Mouse (Mus musculus): ENCODE data around the gene Bcl11a.
A peak's percentile ranks its signal among the peaks of the same experiment; 100 is the strongest.

Gene Bcl11a

DNA sequence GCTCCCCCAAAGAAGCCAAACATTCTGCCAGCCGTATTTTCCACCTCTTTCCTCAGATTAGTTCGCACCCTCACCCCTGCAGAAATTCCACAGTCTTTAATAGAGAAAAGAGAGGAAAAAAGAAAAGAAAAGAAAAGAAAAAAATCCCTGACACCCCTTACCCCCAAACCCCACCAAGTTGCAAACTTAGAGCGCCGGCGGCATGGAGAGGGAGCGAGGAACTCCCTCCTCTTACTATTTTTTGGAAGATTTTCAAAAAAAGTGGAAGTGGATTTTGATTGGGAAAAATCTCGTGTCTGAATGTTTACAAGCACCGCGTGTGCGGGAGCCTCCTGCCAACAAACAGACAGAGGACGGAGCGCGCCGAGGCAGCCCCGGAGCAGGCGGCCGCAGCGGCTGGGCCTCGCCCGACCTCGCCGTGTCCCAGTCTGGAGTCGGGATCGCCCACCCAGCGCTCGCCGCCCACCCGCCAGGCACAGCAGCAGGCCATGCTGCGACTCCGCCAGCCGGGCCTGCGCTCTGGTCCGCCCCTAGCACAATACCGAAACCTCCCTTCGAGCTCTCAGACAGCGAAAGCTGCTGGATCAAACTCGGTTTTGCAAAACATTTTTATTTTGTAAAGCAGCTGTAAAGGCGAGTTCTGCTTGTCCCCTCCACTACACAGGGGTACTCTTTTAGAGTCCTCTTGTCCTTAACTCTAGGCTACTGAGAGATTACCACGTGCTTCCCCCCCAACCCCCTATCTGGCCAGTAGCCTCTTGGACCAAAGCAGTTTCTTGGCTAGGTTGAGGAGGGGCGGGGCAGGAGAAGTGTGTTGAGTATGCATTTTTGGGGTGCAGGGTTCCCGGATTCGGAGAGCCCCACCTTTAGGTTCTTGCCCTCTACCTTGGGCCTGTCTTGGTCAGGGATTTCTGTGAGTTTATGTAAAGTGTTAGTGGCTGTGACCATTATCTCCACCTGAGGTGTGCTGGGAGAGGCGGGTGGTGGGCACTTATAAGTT lies 1.8 kb downstream of the Bcl11a start:
- DNase-seq (ENCODE audit: low spot score), result peak; percentile 63

DNA sequence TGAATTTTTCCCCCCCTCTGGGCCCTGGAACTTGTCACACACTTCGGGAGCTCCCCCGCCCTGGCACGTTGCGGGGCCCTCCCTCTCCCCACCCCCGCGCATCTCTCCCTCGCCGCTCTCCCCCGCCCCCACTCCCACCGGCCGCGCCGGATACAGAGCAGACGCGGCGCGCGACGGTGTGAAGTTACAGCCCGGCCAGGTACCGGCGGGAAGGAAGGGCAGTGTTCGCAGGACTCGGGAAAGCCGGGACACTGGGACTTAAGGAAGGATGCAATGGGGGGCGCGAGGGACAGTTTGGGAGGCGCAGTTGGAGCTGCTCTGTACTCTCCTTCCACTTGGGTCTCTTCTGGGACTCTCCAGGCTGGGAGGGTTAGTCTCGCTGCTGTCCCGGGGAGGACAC lies 2.7 kb downstream of the Bcl11a start:
- DNase-seq (ENCODE audit: low spot score), result peak; percentile 65

DNA sequence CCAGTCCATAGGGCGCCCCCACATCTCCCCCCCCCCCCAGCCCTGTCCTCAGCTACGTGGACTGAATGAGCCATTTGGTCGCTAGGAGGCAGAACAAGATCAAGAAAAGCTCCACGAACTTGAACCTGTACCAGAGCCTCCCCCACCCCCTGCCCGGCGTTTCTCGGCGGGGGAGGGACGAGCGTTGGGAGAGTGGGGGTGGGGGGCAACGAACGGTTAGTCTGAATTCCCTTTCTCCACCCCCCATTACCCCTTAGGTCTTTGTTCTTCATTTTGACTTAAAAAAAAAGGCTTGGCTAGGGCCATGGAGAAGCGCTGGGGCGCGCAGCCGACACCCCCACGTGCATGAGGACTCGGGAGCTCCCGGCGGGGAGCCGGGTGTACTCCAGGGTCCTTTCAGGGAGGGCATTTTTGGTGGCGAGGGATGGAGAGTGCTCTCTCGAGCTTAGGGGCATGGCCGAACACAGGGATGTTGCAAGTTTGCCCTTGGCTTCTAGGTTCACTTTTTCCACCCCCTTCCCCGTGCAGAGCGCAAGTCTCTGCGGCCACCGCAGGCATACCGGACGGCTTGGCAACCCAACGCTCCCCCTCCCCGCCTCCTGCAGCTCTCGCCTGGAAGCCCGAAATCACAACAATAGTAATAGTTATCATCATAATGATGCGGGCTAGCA lies 3.3 kb downstream of the Bcl11a start:
- peak; percentile 51 for DNase-seq (ENCODE audit: low spot score)

DNA sequence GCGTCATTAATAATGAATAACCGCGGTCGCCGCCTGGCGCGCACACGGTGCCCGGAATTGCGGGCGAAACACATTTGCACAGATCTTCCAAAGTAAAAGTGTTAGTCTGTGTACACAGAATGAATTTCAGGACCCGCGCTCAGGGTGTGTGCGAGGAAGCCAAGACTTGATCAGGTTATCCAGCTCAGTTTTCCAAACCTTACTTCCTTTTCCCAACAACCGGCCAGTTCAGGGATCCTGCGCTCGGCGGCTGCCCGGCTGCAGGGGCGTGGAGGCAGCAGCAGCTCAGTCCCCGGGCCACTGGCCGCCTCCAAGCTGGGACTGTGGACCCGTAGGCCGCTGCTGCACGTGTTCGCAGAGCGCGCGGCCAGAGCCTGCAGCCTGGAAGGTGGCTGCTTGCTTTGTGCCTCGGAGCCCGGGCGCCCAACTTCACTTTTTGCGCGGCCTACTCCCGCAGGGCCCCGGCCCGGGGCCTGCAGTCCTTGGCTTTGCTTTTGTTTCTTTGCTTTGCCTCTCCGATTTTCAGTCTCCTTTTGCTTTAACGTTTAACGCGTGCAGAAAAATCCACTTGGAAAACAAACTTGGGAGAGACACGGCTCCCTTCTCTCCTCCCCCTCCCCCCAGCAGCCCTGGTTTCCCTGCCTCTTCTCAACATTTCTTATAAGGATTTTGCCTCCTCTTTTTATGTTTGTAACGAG lies 4.0 kb downstream of the Bcl11a start:
- DNase-seq (ENCODE audit: low spot score), result no peak

DNA sequence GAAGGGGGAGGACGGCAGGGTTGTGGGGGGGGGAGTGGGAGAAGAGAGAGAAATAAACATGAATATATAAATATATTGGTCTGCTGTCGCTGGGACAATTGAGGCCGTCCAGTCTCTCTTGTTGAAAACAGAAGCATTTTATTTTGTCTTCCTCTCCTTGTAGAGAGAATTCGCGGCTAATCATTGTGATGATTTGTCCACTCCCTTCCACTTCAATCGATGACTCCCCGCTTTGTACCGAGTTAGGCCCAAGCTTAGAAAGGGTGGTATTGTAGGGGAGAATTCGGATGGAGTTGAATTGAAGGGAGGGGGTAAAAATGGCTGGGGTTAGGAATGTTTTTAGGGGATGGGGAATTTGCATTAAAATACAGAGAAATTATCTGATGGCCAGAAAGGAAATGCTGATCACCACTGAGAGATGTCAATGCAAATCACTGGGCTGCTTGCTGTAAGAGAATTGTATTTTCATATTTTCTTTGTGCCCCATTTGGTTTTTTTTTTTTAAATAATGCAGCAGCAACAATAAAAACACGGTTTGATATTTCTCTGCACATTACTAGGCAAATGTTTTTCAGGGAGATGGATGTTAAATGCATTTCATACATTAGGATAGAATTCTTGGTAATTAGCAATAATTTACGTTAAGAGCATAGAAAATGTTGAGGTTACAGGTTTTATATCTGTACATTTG lies 4.7 kb downstream of the Bcl11a start:
- no peak for DNase-seq (ENCODE audit: low spot score)

DNA sequence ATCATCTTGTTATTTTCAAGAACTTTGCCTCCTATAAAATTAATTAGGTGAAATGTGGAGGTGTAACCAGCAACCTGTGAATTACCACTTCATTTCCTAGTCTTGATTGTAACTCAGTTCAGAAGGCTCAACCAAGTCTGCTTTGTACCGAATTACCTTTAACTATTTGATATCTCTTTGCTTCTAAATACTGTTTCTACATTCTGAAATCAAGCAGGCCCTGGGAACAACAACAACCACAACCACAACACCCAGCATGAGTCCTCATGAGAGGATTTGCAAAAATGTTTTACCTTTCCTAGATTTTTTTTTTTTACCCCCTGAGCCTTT lies 5.2 kb downstream of the Bcl11a start:
- DNase-seq (ENCODE audit: low spot score), result no peak

DNA sequence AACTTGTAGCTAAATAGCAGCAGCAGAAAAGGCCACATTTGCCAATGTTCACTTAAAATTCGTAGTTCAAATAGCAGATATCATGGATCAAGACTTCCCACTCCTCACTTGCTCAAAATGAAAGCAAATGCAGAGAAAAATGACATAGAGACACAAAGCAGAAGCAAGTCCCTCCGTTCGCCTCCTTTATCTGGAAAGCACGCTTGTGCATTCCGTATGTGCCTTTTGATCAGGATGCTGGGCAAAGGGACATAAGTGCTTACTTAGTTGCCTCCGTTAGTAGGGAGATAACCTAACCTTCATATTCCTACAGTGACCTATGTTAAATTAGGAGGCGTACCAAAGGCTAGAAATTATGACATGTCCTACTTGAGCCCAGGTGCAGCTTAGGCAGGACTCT lies 5.6 kb downstream of the Bcl11a start:
- no peak for DNase-seq (ENCODE audit: low spot score)

DNA sequence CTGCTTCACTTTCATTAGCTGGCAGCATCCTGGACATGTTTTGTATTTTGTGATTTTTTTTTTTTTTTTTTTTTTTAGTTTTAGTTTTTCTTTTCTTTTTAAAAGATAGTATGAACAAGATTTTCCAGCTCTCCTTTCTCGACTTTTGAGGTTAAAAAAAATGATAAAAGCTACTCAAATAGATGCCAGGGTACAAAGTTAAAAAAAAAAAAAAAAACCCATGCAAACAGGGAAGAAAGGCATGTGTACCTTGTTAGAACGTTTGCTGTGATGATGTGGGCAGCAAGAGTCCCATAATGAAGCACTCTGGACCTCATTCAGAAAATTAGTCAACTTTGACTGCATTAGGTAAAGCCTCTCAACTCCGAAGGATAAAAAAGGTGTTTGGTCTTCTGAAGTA lies 6.2 kb downstream of the Bcl11a start:
- DNase-seq (ENCODE audit: low spot score), result no peak

DNA sequence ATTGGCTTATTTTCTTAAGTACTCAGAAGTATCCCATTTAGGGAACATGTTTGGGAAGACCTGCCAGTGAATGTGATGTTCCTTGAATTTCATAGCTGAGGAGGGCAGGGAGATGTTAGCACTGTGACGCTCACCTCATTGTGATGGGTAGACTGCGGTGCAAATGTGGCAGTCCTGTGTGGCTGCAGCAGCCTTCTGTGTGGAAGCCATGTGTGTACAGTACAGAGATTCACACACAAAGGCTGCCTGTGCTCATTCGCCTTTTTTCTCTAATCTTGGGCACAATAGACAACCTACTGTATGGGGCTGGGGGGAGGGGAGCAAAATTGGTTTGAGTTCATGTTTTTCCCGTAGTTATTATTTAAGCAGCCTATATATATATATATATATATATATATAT lies 6.7 kb downstream of the Bcl11a start:
- DNase-seq (ENCODE audit: low spot score), result no peak

DNA sequence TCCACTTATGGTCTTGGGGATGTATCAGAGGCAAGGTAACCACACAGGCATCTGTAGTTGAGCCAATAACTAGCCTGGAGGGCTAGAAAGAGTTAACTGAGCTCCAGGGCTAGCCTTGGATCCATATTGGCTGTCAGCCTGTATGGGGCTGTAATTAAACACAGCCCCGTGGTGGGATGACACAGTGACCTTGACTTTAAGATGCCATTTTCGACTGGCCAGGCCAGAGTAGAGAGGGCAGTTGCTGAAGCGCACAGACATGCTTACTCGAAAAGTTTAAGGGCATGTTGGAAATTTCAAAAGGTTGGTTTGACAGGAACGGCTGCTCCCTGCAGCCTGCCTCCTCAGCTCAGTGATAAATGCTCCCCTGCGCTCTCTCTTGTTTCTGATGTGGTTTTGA lies 8.1 kb downstream of the Bcl11a start:
- no peak for DNase-seq (ENCODE audit: low spot score)

DNA sequence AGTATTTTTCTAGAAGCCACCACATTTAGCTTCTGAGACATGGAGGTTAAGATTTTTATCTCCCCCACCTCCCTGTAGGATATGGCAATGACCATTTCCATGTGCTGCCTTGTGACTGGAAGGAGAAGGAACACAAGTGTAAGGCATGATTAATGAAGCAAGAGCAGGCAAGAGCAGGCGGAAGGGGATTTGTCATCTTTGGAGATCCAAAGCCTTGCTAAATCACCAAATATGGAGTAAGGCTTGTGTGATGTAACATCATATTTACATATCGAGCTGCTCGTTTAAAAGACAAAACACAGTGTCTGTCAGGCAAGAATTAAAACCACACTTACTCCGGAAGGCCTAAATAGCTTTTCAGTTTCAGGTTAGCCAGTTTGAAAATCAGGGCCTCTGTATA lies 9.2 kb downstream of the Bcl11a start:
- DNase-seq (ENCODE audit: low spot score), result no peak

DNA sequence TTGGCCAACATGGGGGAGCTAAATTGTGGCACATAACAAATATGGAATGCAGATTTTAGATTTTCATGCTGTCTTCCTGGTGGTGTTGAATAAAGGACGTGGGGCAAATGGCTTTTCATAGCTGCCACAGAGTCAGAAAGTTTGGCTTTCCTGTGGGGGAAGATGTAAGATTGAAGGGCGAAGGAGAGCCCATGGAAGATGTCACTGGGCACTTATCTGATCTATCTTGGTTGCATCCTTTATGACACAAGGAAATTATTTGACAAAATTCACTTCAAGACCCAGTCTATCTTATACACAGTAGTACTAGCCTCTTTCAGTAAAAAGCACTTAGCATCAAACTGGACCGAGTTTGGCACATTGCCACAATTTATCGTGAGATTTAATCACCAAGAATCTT lies 12.6 kb downstream of the Bcl11a start:
- DNase-seq (ENCODE audit: low spot score), result no peak

DNA sequence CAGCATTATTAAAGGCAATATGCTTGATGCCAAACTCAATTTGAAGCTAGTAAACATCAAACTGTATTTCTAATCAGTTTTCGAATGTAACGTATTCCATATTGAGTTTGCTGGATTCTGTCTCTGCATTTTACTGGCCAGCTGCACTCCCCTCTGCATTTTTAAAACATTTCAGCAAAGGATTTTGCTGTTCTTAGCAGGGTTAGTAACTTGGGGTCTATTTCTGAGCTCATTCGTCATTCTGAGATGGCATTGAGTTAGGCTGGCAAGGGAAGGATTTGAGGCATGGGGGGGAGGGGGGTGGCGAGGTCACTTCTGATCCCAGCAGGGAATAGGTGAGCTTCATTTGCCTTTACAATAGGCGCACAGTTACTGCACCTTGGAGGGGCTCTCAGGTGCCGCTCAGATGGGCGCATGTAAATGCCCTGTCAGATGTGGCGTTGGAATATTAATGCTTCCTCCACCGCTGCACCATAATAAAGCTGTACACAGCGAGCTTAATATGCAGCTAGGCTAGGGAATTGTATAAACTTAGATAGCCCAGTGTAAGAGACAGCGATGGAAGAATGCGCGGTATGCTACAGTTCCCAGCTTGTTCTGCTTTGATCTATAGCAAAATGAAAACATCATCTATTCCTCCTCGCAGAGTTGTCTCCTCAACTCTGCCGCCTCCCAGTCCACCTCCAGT lies 13.7 kb downstream of the Bcl11a start:
- no peak for DNase-seq (ENCODE audit: low spot score)

DNA sequence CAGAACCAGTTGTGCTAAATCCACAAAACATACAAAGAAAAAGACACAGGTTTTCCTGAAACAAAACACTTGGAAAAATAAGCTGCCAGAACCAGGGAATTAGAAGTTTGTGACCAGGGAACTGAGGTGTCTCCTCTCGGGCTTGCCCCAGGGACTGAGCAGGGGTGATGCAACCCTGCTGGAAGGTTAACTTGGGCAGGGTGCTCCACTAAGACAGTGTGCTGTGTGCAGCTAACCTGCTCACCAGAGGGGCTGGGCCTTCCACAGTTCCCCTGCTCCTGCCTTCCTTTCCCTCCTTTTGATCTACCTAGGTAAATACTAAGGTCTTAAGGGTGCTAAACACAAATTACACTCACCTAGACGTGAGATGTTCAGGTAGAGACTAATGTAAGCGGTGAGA lies 14.8 kb downstream of the Bcl11a start:
- no peak for DNase-seq (ENCODE audit: low spot score)

DNA sequence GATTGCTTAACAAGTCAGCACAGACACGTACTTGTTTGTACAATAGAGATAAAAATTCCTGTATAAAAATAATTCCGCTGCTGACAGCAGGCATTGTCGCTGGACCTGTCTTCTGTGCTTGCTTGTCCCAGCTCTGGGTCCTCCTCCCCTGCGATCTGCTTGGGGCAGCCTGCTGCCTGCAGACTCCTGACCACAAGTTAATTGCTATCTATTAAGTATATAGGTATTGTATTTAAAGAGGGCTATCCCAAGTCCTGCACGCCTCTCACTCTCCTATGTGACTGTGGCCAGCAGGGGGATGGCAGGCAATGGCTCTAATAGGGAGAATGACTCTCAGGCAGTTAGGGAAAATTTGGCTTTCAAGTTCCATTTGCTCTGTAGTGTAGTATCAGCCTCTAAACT lies 16.2 kb downstream of the Bcl11a start:
- no peak for DNase-seq (ENCODE audit: low spot score)

DNA sequence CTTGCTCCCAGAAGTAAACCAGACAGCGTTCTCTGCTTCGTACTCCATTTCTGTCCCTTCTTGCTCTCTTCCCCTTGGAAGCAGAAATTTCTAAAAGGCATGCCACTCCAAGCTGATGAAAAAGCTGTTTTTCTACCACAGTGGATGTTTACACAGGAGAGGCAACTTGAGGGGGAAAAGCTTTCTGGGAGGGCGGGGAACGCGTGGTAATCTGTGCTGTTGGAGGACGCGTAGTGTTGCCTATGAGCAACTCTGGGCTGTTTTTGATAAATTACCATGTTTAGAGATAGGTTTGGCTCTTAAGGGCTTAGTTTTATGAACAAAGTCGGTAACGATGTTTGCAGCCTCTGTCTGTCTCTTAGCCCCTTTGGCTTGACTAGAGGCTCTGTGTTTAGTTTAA lies 17.4 kb downstream of the Bcl11a start:
- no peak for DNase-seq (ENCODE audit: low spot score)

DNA sequence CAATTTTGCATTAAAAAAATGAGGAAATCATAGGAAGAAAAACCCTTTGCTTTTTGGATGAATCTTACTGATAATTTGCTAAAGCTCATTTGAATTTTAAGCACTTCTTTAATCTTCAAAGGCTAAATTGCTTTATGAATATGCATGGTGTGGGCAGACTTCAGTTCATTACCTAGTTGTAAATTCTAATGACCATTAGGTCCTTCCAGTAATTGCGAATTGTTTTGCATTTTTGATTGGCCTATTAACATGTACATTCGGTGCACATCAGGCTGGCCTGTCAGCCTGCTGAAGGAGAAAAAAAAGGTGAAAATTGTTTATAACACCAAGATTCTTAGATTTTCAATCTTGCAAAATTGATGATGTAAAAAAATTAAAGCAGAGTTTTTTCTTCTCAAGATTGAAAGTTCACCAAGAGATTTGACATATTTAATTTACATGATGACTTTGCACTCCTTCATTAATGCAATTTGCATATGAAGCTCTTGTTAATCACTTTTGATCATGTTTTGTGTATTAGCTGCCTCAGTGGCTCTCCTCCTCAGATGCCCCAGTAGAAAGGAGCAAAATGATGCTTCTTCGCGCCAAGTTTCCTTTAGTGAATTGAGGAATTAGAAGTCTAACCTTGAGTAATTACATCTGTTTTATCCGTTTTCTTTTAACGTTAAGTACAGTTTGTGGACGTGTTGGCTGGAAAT lies 17.9 kb downstream of the Bcl11a start:
- no peak for DNase-seq (ENCODE audit: low spot score)

DNA sequence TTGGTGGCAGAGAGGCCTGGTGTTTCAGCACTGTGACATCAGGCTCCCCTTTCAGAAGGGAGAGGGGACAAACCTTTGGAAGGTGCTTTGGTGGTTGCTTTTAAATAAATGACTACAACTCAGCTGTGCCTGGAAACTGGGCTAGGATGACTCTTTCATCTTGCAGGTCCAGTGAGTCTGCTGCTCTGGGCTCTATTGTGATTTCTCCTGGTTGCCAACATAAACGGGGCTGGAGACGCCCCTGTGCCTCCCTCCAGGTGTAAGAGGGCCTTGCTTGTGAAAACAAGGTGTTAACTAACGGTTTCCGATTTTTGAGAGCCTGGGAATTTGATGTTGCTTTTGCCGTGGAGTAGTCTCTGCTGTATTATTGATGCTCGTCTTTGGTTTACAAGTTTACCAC lies 18.6 kb downstream of the Bcl11a start:
- DNase-seq (ENCODE audit: low spot score), result no peak

DNA sequence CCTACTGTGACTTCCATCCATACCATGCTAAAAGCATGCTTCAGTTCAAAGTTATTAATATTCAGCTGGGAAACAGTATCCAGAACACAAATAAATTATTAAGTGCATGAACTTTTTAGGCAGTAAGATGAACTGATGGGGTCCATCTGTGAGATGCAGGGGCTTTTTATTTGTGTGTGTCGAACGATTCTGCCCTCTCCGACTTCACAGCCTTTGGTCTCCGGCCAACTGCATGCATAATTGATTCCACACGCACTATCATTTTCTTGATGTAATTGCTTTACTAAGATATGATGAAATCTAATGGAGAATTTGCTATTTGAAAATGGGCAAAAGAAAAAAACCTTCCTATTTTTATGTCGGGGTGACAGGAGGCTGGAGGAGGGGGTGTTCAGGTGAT lies 19.2 kb downstream of the Bcl11a start:
- no peak for DNase-seq (ENCODE audit: low spot score)

DNA sequence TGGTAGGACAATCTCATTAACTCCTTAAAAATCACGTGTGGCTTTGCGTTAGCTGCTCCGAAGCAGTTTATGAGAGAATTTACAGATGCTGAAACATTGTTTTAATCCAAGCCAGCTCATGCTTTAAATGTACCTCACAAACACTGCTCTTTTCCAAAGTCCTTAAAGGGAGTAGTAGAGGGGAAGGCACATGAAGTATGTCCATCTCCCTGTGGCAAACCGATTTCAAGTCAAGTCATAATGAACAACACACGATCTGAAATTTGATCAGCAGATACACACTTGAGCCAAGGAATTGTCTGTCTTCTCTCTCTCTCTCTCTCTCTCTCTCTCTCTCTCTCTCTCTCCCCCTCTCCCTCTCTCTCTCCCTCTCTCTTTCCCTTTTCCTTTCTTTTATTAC lies 20.2 kb downstream of the Bcl11a start:
- no peak for DNase-seq (ENCODE audit: low spot score)

DNA sequence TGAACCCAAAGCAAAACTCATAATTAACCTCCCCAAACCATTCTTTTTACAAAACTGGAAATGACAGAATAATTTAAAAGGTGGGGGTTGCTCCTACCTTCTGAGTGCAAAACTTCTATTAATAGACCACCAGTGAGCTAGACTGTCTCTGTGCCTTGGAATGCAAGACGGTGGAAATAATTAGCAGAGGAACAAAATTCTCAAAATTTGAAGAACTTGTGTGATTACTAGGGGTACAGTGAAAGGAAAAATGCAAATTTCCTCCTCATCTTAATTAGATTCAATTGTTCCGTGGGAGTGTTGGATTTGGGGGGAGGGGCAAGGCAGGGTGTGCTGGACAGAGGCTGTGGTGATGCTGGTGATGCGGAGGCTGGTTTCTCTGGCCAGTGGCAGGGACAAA lies 20.8 kb downstream of the Bcl11a start:
- DNase-seq (ENCODE audit: low spot score), result no peak

Measured in testis, postnatal 10 days (tissue).